Mouse (Mus musculus) liver, embryonic 13.5 days (tissue): Measurements from ENCODE around the gene Med25. TPM values are rescaled to one million over a fixed set of nuclear protein-coding genes. Genes with fewer than 3 reads are reported as not detected.
A peak's percentile ranks its signal among the peaks of the same experiment; 100 is the strongest.

Experiments used
- ATAC-seq: fragments of 200-750 bp; cut with Nextera tagmentation; 2 replicates; pipeline ENCODE4 v1.8.0; 2017; ENCODE audit warnings: low read depth, mild to moderate bottlenecking, moderate number of reproducible peaks, moderate library complexity
- DNase-seq: peaks from one replicate; pipeline ENCODE4 v3.0.0; 2022
- H3K27ac ChIP-seq: fragments of 300-500 bp; sonication (generic); 2 replicates; pipeline ENCODE4 v1.5.1; 2015; ENCODE audit warnings: moderate library complexity, mild to moderate bottlenecking, inconsistent platforms
- H3K27me3 ChIP-seq: fragments of 300-500 bp; sonication (generic); 2 replicates; pipeline ENCODE4 v1.6.1; 2015; ENCODE audit warnings: mild to moderate bottlenecking, inconsistent platforms
- H3K36me3 ChIP-seq: fragments of 300-500 bp; sonication (generic); 2 replicates; pipeline ENCODE4 v1.6.1; 2015; ENCODE audit warnings: mild to moderate bottlenecking, inconsistent platforms
- H3K4me1 ChIP-seq: fragments of 300-500 bp; sonication (generic); replicated peaks from 2 replicates; pipeline ENCODE4 v1.6.1; 2015; ENCODE audit warnings: inconsistent platforms
- H3K4me2 ChIP-seq: fragments of 300-500 bp; sonication (generic); 2 replicates; pipeline ENCODE4 v1.6.1; 2015; ENCODE audit warnings: inconsistent platforms, mild to moderate bottlenecking, moderate library complexity
- H3K4me3 ChIP-seq: fragments of 300-500 bp; sonication (generic); replicated peaks from 2 replicates; pipeline ENCODE4 v1.5.1; 2015; ENCODE audit warnings: mild to moderate bottlenecking, inconsistent platforms
- H3K9ac ChIP-seq: fragments of 300-500 bp; sonication (generic); 2 replicates; pipeline ENCODE4 v1.6.1; 2015; ENCODE audit warnings: mild to moderate bottlenecking, inconsistent platforms
- H3K9me3 ChIP-seq: fragments of 300-500 bp; sonication (generic); replicated peaks from 2 replicates; pipeline ENCODE4 v1.6.1; 2016; ENCODE audit warnings: inconsistent platforms
- WGBS: fragments of 180-500 bp; shearing (Covaris S2); methylation state at CpG from one replicate; pipeline ENCODE4 v1.1.7; 2015; ENCODE audit not compliant: insufficient replicate concordance; 5-methylcytosine and 5-hydroxymethylcytosine counted together
- polyA plus RNA-seq: library from polyadenylated mRNA; unstranded; fragments of >200 nt; fragmentation: Nextera tagmentation; extraction: Ambion mirVana; gene quantifications from 2 replicates; pipeline ENCODE4 v1.2.1, GENCODE M21; 2015

Med25 gene
- polyA plus RNA-seq, 1 experiment from 2014 or later, result 47.2 TPM

DNA sequence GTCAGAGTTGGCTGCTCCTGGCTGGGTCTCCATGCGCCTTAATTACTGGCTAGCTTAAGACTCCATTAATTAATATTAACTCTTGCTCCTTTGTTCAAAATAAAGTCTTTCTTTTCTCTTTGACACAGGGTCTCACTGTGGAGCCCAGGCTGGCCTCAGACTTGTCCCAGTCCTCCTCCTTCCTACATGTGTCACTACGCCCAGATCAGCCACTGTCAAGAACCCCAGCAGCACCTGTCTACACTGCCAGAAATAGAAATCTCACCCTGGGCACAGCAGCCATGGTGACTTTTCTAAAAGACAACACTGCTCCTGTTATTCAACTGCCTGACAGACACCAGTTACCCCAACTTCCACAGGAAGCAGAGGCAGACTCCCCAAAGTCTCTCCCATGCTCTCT lies 21.9 kb upstream of the Med25 start:
- no peaks in the 10 kb centered on the region for H3K27me3 ChIP-seq
- ATAC-seq (no peak), DNase-seq (no peak)
- 88% methylated on average over 2 of the region's 2 CpGs for WGBS
- H3K9me3 ChIP-seq, result no peaks in the 10 kb centered on the region
- no peak overlapping the region for H3K27ac ChIP-seq
- H3K4me3 ChIP-seq, result no peak overlapping the region
- H3K4me1 ChIP-seq, result peaks cover 27% of the 10 kb centered on the region
- peaks cover 90% of the 10 kb centered on the region for H3K36me3 ChIP-seq
- no peak overlapping the region for H3K4me2 ChIP-seq
- no peak overlapping the region for H3K9ac ChIP-seq

DNA sequence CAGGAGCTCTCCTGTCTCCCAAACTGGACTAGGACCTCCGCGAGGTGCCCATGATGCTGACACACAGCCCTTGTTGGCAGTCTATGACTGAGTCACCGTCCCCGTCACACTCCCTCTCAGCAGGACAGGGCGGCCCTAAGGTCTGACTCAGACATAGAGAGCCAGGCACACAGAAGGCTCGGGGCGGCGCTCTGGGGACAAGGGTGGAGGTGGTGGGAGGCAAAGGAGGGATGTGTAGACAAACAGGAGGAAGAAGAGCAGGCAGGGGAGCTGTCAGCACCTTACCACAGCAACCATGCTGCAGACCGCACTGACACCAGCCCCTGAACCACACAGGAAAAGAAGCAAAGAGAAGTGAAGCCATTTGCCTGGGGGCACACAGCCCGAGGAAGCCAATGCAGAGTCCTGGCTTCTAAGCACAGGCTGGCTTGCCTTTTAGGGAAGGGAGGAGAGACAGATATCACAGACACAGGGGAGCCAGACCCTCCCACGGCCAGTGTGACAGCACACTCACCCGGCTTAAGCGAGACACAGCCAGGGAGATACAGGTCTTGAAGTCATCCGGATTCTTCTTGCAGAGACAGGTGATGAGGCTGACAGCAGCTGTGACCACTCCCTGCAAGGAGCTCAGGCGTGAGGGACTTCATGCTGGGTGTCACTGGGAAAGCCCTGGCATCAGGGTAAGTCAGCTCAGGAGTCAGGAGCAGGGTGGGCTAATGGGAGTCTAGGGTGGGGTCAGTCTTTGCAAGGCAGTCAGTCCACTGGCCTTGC lies 16.4 kb upstream of the Med25 start:
- WGBS, result 78% methylated on average over 15 of the region's 15 CpGs
- DNase-seq (no peak), ATAC-seq (no peak)
- H3K9ac ChIP-seq, result no peak overlapping the region
- H3K27ac ChIP-seq, result no peak overlapping the region
- no peak overlapping the region for H3K4me2 ChIP-seq
- no peak overlapping the region for H3K4me3 ChIP-seq
- no peaks in the 10 kb centered on the region for H3K9me3 ChIP-seq
- peaks cover 100% of the 10 kb centered on the region for H3K36me3 ChIP-seq
- H3K27me3 ChIP-seq, result no peaks in the 10 kb centered on the region
- H3K4me1 ChIP-seq, result 0 out of 2 replicates have a peak, but pooled peaks cover under 1% of the 10 kb centered on the region

DNA sequence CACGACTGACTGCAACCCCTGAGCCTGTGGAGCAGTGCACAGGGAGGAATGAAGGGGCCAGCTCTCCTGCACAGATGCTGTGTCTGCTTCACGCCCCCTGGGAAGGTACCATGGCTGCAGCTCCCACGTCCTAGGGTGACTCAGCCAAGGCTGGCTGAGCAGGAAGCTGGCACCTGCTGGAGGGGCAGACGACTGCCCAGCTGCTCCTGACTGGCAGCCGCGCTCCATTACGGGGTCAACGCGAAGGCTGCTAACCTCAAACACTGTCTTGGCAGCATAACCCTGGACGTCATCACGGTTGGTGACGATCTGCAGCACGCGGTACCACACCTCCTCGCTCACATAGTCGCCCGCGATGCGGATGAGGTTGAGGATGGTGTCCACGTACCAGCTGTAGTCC lies 12.9 kb upstream of the Med25 start:
- no peak overlapping the region for H3K4me3 ChIP-seq
- H3K27me3 ChIP-seq, result no peaks in the 10 kb centered on the region
- no peak for ATAC-seq
- H3K27ac ChIP-seq, result no peak overlapping the region
- no peak for DNase-seq
- H3K36me3 ChIP-seq, result peaks cover 100% of the 10 kb centered on the region
- peaks cover 23% of the 10 kb centered on the region for H3K4me1 ChIP-seq
- no peak overlapping the region for H3K4me2 ChIP-seq
- 91% methylated on average over 20 of the region's 20 CpGs for WGBS
- H3K9me3 ChIP-seq, result no peaks in the 10 kb centered on the region
- no peak overlapping the region for H3K9ac ChIP-seq

DNA sequence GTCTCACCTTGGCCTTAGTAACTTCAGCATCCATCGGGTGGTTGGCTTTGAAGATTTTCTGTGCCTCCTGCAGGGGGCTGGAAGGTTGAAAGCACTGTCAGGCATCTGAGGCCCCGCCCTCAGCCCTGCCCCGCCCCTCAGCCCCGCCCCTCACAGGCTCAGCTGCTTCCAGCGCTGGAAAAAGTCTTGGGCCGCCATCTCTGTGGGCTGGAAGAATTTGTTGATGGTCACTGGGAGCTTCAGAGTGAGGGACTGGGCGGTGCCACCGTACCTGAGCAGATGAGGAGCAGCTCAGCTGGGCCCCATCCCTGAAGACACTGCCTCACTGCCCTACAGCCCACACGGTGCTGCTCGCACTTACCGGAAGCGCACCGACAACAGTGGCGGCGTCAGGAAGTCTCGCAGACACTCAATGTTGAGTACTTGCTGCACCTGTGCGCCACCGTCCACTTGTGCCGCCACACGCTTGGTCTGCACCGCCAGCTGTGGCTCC lies 8.8 kb upstream of the Med25 start:
- Histone ChIP-seq H3K4me2 (peak overlapping the region; percentile 57), H3K4me3 (peak overlapping the region; percentile 34), H3K9me3 (no peaks in the 10 kb centered on the region), H3K9ac (peak overlapping the region; percentile 50), H3K4me1 (peaks cover 64% of the 10 kb centered on the region), H3K36me3 (peaks cover 75% of the 10 kb centered on the region), H3K27ac (no peak overlapping the region; the same call in 1 of the 2 replicates), H3K27me3 (no peaks in the 10 kb centered on the region)
- DNase-seq, result peak; percentile 32
- peak; percentile 36; the same call in 1 of the 2 replicates for ATAC-seq
- 24% methylated on average over 21 of the region's 21 CpGs for WGBS

DNA sequence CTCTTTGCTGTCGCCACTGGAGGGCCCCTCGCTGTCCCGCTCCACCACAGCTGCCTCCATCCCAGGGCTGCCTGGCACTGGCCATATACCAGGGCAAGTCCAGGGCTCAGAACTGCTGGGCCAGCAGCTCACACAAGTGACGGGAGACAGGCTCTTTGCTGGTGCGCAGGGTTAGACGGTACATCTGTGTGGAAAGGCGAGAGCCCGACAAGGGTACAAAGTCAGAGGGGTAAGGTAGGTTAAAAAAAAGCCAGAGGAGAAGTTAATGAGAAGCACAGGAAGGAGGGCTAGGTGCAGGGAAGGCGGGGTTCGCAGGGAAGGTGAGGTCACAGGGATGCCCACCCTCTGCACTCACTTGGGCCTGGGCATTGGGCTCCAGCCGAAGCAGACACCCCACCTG lies 8.1 kb upstream of the Med25 start:
- Histone ChIP-seq H3K27me3 (no peaks in the 10 kb centered on the region), H3K4me3 (no peak overlapping the region), H3K36me3 (peaks cover 69% of the 10 kb centered on the region), H3K4me1 (peaks cover 69% of the 10 kb centered on the region), H3K9ac (no peak overlapping the region), H3K27ac (no peak overlapping the region; the same call in 1 of the 2 replicates), H3K4me2 (no peak overlapping the region), H3K9me3 (no peaks in the 10 kb centered on the region)
- ATAC-seq (no peak), DNase-seq (no peak)
- 90% methylated on average over 11 of the region's 11 CpGs for WGBS

DNA sequence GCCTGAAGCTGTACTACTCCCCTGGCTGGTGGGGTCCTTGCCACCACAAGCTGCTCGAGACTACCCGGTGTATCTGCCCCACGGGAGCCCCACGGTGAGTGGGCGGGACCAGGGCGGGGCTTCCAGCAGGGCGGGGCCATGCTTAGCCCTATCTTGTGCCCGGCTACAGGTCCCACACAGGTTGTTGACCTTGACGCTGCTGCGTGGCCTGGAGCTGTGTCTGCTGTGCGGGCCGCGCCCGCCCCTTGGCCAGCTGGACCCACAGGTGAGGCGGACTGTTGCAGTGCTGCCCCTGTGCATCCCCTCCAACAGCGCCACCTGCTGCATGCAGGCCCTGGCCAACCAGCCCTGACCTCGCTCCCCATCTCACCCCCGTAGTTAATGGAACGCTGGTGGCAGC lies 6.1 kb upstream of the Med25 start:
- no peaks in the 10 kb centered on the region for H3K9me3 ChIP-seq
- 40% methylated on average over 19 of the region's 19 CpGs for WGBS
- peak overlapping the region; percentile 34 for H3K4me2 ChIP-seq
- no peaks in the 10 kb centered on the region for H3K27me3 ChIP-seq
- H3K9ac ChIP-seq, result peak overlapping the region; percentile 11; the same call in 1 of the 2 replicates
- H3K4me3 ChIP-seq, result no peak overlapping the region
- peaks cover 75% of the 10 kb centered on the region for H3K4me1 ChIP-seq
- ATAC-seq (peak; percentile 39), DNase-seq (peak; percentile 58)
- H3K27ac ChIP-seq, result peak overlapping the region; percentile 37
- peaks cover 49% of the 10 kb centered on the region for H3K36me3 ChIP-seq

DNA sequence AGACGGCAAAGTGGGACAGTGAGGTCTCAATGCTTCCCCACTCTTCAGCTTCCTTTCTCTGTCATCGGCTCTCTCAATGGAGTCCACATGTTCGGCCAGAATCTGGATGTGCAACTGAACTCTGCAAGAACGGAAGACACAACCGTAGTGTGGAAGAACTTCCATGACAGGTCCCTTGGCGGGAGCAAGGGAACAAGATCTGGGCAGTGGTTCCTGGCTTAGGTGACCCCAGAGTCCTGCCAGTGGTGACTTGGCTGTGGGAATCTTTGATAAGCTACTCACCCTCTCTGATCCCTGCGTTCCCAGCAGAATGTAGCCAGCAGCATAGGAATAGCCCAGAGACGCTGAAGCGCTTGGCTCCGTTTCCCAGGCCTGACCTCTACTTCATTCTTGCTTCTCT lies 4.0 kb upstream of the Med25 start:
- H3K4me1 ChIP-seq, result peaks cover 78% of the 10 kb centered on the region
- H3K27ac ChIP-seq, result peak overlapping the region; percentile 62
- peak overlapping the region; percentile 68 for H3K4me3 ChIP-seq
- H3K27me3 ChIP-seq, result no peaks in the 10 kb centered on the region
- peaks cover 28% of the 10 kb centered on the region for H3K36me3 ChIP-seq
- H3K9me3 ChIP-seq, result no peaks in the 10 kb centered on the region
- peak overlapping the region; percentile 78 for H3K9ac ChIP-seq
- no peak for DNase-seq
- peak overlapping the region; percentile 85 for H3K4me2 ChIP-seq
- WGBS, result 42% methylated on average over 10 of the region's 10 CpGs
- ATAC-seq, result no peak

DNA sequence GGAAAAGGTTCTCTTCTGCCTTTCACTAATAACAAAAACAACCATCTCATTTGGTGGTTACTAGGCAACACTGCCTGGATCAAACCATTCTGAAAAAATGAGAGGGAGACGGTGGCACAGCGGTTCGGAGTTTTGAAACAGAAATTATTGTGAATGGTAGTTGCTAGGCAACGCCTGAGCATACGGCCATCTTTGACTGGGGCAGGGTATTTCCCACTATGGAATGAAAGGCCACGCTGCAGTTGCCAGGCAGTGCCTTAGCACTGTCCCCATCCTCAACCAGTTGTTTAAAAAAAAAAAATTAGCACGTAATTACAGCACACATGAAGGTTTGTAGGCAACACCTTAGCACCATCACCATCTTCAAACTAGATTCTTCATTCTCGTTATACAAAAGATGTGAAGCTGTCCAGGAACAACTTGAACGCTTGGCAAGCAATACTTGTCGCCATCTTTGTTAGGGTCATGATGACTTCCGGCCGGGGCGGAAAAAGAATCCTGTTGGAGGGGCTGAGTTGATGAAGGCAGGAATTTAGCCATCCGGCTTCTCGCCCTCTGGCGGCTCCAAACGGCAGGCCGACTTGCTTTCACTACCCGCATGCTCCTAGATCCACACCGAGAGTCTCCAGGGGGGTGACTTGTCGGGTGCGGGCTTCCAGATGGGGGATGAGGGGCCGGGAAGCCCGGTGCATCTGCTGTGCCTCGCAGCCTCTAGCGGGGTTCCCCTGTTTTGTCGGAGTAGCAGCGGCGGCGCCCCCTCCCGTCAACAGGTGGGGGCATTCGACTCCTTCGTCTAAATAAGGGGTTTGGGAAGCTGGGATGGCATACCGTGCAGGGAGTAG lies 3.3 kb upstream of the Med25 start, which contains the start of gene Fuz:
Gene Fuz (plus strand): TSS at position 487 of the 842 bp plus-strand sequence.
- H3K4me2 ChIP-seq, result peak within 1 kb of the TSS; percentile 85
- ATAC-seq (peak; percentile 33), DNase-seq (peak; percentile 73)
- peak within 1 kb of the TSS; percentile 62 for H3K27ac ChIP-seq
- no peaks in the 10 kb centered on the region for H3K27me3 ChIP-seq
- no peaks in the 10 kb centered on the region for H3K9me3 ChIP-seq
- peak within 1 kb of the TSS; percentile 78 for H3K9ac ChIP-seq
- peak within 1 kb of the TSS; percentile 68 for H3K4me3 ChIP-seq
- H3K36me3 ChIP-seq, result peaks cover 22% of the 10 kb centered on the region
- WGBS, result 3% methylated on average over 34 of the region's 34 CpGs
- H3K4me1 ChIP-seq, result peaks cover 78% of the 10 kb centered on the region

DNA sequence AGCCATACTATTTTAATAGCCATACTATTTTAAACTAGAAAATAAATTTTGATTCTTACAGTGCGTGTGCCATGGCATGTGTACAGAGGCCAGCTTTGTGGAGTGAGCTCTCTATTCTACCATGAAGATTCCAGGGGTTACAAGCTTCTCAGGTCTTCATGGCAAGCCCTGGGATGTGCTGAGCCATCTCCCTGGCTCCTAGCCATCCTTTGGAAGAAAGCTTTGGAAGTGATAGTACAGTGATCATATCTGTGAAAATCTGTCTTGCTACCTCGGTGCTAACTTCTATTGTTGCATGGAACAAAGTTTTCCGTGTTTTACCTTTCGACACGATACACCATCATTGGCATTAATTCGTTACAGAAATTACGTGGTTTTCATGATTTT lies 2.7 kb upstream of the Med25 start:
- H3K4me2 ChIP-seq, result peak overlapping the region; percentile 85
- peaks cover 22% of the 10 kb centered on the region for H3K36me3 ChIP-seq
- 82% methylated on average over 7 of the region's 7 CpGs for WGBS
- peak overlapping the region; percentile 78; the same call in 1 of the 2 replicates for H3K9ac ChIP-seq
- no peaks in the 10 kb centered on the region for H3K9me3 ChIP-seq
- no peak for DNase-seq
- no peak for ATAC-seq
- H3K4me3 ChIP-seq, result peak overlapping the region; percentile 68
- peaks cover 78% of the 10 kb centered on the region for H3K4me1 ChIP-seq
- H3K27ac ChIP-seq, result no peak overlapping the region
- H3K27me3 ChIP-seq, result no peaks in the 10 kb centered on the region

DNA sequence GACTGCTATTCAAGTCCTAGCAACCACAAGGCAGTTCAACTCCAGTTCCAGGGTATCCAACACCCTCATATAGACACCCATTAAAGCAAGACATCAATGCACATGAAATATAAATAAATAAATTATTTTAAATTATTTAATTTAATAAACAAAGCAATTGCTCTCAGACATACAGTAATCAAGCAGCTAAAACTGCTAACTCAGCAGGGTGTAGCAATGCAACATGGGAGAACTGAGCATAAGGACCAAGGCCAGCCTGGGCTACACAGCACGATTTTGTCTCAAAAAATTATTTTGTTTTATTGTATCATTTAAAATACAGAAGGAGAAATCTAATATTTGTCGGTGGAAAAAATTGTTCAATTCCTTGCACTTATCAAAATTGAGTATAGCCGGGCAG lies 1.7 kb upstream of the Med25 start:
- Histone ChIP-seq H3K4me1 (peaks cover 76% of the 10 kb centered on the region), H3K36me3 (peaks cover 15% of the 10 kb centered on the region), H3K4me3 (no peak overlapping the region), H3K9me3 (no peaks in the 10 kb centered on the region), H3K4me2 (no peak overlapping the region), H3K9ac (no peak overlapping the region), H3K27ac (no peak overlapping the region), H3K27me3 (no peaks in the 10 kb centered on the region)
- ATAC-seq, result no peak
- DNase-seq, result no peak
- whole genome bisulfite sequencing, result 68% methylated on average over 3 of the region's 3 CpGs

DNA sequence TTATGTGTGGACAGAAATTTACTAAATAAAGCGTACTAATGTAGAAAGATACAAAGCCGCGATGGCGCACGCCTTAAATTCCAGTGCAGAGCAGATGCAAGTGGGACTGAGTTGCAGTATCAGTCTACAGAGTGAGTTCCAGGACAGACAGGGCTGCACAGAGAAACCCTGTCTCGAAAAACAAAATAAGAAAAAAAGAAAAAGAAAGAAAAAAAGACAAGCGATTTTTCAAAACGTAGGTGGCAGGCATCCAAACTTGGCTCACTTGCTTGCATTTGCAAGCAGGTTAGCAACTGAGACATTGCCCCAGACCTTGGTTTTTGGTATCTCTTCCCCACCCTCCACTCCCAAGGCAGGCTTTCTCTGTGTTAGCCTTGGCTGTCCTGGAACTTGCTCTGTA lies 685 bp upstream of the Med25 start:
- ATAC-seq, result no peak
- Histone ChIP-seq H3K27ac (peak overlapping the region; percentile 50), H3K4me1 (peaks cover 76% of the 10 kb centered on the region), H3K9me3 (no peaks in the 10 kb centered on the region), H3K9ac (no peak overlapping the region), H3K27me3 (no peaks in the 10 kb centered on the region), H3K4me2 (peak overlapping the region; percentile 90), H3K36me3 (peaks cover 20% of the 10 kb centered on the region), H3K4me3 (peak overlapping the region; percentile 86)
- WGBS, result 44% methylated on average over 8 of the region's 8 CpGs
- no peak for DNase-seq
